Mouse (Mus musculus) midbrain, embryonic 13.5 days (tissue): ENCODE results near the gene Pear1. TPM values are rescaled to one million over a fixed set of nuclear protein-coding genes. Genes with fewer than 3 reads are reported as not detected.

Source experiments
- ATAC-seq: fragments of 200-750 bp; cut with Nextera tagmentation; 2 replicates; pipeline ENCODE4 v1.8.0; 2017; ENCODE audit warnings: mild to moderate bottlenecking, moderate TSS enrichment, moderate library complexity
- H3K27ac ChIP-seq: fragments of 300-500 bp; sonication (generic); 2 replicates; pipeline ENCODE4 v1.5.1; 2015; ENCODE audit warnings: inconsistent platforms, mild to moderate bottlenecking, moderate library complexity
- H3K27me3 ChIP-seq: fragments of 300-500 bp; sonication (generic); 2 replicates; pipeline ENCODE4 v1.6.1; 2015; ENCODE audit warnings: mild to moderate bottlenecking, inconsistent platforms
- H3K36me3 ChIP-seq: fragments of 300-500 bp; sonication (generic); 2 replicates; pipeline ENCODE4 v1.6.1; 2015; ENCODE audit warnings: mild to moderate bottlenecking, inconsistent platforms
- H3K4me1 ChIP-seq: fragments of 300-500 bp; sonication (generic); replicated peaks from 2 replicates; pipeline ENCODE4 v1.6.1; 2015; ENCODE audit warnings: inconsistent platforms
- H3K4me2 ChIP-seq: fragments of 300-500 bp; sonication (generic); replicated peaks from 2 replicates; pipeline ENCODE4 v1.6.1; 2015; ENCODE audit warnings: moderate library complexity, mild to moderate bottlenecking, inconsistent platforms
- H3K4me3 ChIP-seq: fragments of 300-500 bp; sonication (generic); replicated peaks from 2 replicates; pipeline ENCODE4 v1.5.1; 2015; ENCODE audit warnings: mild to moderate bottlenecking, inconsistent platforms
- H3K9ac ChIP-seq: fragments of 300-500 bp; sonication (generic); replicated peaks from 2 replicates; pipeline ENCODE4 v1.6.1; 2015; ENCODE audit warnings: mild to moderate bottlenecking, inconsistent platforms
- H3K9me3 ChIP-seq: fragments of 300-500 bp; sonication (generic); 2 replicates; pipeline ENCODE4 v1.6.1; 2016; ENCODE audit warnings: mild to moderate bottlenecking, inconsistent platforms
- WGBS: fragments of 180-500 bp; shearing (Covaris S2); methylation state at CpG from one replicate; pipeline ENCODE4 v1.1.7; 2015; 5-methylcytosine and 5-hydroxymethylcytosine counted together
- polyA plus RNA-seq: library from polyadenylated mRNA; unstranded; fragments of >200 nt; fragmentation: Nextera tagmentation; extraction: Ambion mirVana; gene quantifications from 2 replicates; pipeline ENCODE4 v1.2.1, GENCODE M21; 2015

The Pear1 gene
- polyA plus RNA-seq, 1 experiment from 2014 or later: 7.1 TPM

- H3K4me3 ChIP-seq: peak overlapping the region; percentile 26
- ATAC-seq: no peak
- peak overlapping the region; percentile 50 for H3K4me2 ChIP-seq
- no peaks in the 10 kb centered on the region for H3K36me3 ChIP-seq
- H3K4me1 ChIP-seq: peaks cover 9% of the 10 kb centered on the region
- H3K27ac ChIP-seq: no peak overlapping the region
- H3K9ac ChIP-seq: 0 out of 2 replicates have a peak overlapping the region, but pooled peaks have one; percentile 3
- H3K9me3 ChIP-seq: no peaks in the 10 kb centered on the region
- WGBS: 2% methylated on average over 26 of the region's 26 CpGs
- peaks cover 97% of the 10 kb centered on the region for H3K27me3 ChIP-seq
Measured at GRCm38 (mm10) chr3:87804038-87804677, 19.9 kb downstream of the Pear1 start.

GRCm38 (mm10) chr3:87801681-87802080, 22.4 kb downstream of the Pear1 start:
- Histone ChIP-seq H3K9me3 (no peaks in the 10 kb centered on the region), H3K9ac (no peak overlapping the region), H3K27ac (no peak overlapping the region), H3K27me3 (peaks cover 96% of the 10 kb centered on the region), H3K4me1 (peaks cover 22% of the 10 kb centered on the region), H3K4me3 (no peak overlapping the region), H3K4me2 (no peak overlapping the region), H3K36me3 (no peaks in the 10 kb centered on the region)
- 57% methylated on average over 5 of the region's 5 CpGs for WGBS
- no peak for ATAC-seq

GRCm38 (mm10) chr3:87796736-87797334, 27.3 kb downstream of the Pear1 start, which contains the start of gene Insrr:
Gene Insrr, plus strand, starts transcription at chr3:87796951.
- no peaks in the 10 kb centered on the region for H3K9me3 ChIP-seq
- ATAC-seq: no peak
- peak within 1 kb of the TSS; percentile 59 for H3K4me2 ChIP-seq
- H3K36me3 ChIP-seq: no peaks in the 10 kb centered on the region
- peaks cover 97% of the 10 kb centered on the region for H3K27me3 ChIP-seq
- under 1% methylated on average over 29 of the region's 29 CpGs for WGBS
- H3K4me3 ChIP-seq: peak within 1 kb of the TSS; percentile 29
- peak within 1 kb of the TSS; percentile 46 for H3K9ac ChIP-seq
- H3K27ac ChIP-seq: no peak within 1 kb of the TSS
- H3K4me1 ChIP-seq: peaks cover 35% of the 10 kb centered on the region

- Histone ChIP-seq H3K4me2 (peak overlapping the region; percentile 59), H3K27ac (no peak overlapping the region), H3K27me3 (peaks cover 99% of the 10 kb centered on the region), H3K9me3 (no peaks in the 10 kb centered on the region), H3K4me3 (peak overlapping the region; percentile 35), H3K36me3 (no peaks in the 10 kb centered on the region), H3K9ac (peak overlapping the region; percentile 54; the same call in 1 of the 2 replicates), H3K4me1 (peaks cover 35% of the 10 kb centered on the region)
- 0 out of 2 replicates have a peak, but pooled peaks have one; percentile 5 for ATAC-seq
- WGBS: 13% methylated on average over 33 of the region's 33 CpGs
Measured at GRCm38 (mm10) chr3:87795336-87796277, 28.5 kb downstream of the Pear1 start.

DNA sequence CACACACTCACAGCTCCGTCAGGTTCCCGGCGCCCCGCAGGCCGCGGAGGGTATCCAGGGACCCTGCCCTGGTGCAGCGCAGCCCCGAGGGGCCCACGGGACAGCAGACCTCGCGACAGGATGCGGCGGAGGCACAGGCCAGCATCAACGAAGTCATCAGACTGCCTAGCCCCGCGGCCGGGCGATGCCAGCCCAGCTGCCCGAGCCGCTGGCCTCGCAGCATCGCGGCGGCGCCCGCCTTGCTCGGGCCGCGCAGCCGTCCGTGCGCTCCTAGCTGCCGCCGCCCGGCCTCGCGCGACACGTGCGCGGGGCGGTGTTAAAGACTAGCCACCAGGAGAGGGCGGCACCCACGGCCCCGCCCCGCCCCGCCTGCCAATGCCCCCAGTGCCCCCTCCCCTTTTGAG, 29.2 kb downstream of the Pear1 start, which contains the start of gene Ntrk1:
Gene Ntrk1, minus strand, starts transcription at position 241 of the 404 bp plus-strand sequence.
- peak; percentile 51 for ATAC-seq
- H3K4me1 ChIP-seq: peaks cover 37% of the 10 kb centered on the region

DNA sequence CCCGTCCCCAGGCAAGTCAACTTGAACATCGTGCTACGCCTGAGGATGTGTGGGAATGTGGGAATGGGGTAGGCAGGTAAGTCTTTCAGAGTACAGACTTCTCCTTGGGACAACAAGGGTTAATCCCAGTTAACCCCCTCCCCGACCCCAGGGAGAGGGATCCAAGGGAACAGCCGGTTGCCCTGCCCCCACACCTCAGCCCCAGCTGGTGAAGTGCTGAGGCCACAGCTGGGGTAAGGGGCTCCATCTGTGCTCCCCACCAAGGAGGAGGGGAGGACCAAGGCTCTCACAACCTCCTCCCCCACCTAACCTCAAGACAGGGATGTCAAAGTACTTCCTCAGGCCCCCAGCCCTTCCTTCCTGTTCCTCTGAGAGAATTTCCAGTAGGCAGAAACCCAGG, 34.3 kb downstream of the Pear1 start:
- H3K27me3 ChIP-seq: peaks cover 44% of the 10 kb centered on the region
- no peak overlapping the region for H3K4me3 ChIP-seq
- H3K9me3 ChIP-seq: no peaks in the 10 kb centered on the region
- H3K9ac ChIP-seq: no peak overlapping the region
- no peak overlapping the region for H3K4me2 ChIP-seq
- H3K27ac ChIP-seq: no peak overlapping the region
- 34% methylated on average over 5 of the region's 5 CpGs for WGBS
- ATAC-seq: 0 out of 2 replicates have a peak, but pooled peaks have one; percentile 9
- H3K36me3 ChIP-seq: no peaks in the 10 kb centered on the region
- H3K4me1 ChIP-seq: peaks cover 21% of the 10 kb centered on the region

More for the DNA sequence above, 29.2 kb downstream of the Pear1 start, which contains the start of gene Ntrk1:
- H3K4me2 ChIP-seq: peak within 1 kb of the TSS; percentile 59
- no peaks in the 10 kb centered on the region for H3K9me3 ChIP-seq
- no peaks in the 10 kb centered on the region for H3K36me3 ChIP-seq
- peak within 1 kb of the TSS; percentile 35 for H3K4me3 ChIP-seq
- H3K27ac ChIP-seq: no peak within 1 kb of the TSS
- WGBS: under 1% methylated on average over 47 of the region's 47 CpGs
- peaks cover 94% of the 10 kb centered on the region for H3K27me3 ChIP-seq
- H3K9ac ChIP-seq: peak within 1 kb of the TSS; percentile 54; the same call in 1 of the 2 replicates

DNA sequence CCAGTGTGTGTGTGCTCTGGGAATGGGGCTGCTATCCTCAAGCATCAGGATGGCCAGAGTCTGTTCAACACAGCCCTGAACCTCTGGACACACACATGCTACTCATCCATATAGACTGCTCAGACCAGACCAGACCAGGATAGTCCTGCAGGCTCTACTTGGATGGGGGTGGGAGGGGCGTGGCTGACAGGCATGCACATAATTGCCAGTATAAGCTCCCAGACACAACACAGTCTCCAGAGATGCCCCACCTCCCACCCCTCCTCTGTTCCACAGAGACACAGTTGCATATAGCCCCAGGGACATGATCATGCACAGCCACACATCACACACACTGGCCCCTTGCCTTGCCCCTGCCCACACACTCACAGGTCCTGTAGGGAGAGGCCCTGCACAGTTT, 34.9 kb downstream of the Pear1 start:
- peak; percentile 37; the same call in 1 of the 2 replicates for ATAC-seq
- no peaks in the 10 kb centered on the region for H3K36me3 ChIP-seq
- 46% methylated on average over 1 of the region's 1 CpGs for WGBS

DNA sequence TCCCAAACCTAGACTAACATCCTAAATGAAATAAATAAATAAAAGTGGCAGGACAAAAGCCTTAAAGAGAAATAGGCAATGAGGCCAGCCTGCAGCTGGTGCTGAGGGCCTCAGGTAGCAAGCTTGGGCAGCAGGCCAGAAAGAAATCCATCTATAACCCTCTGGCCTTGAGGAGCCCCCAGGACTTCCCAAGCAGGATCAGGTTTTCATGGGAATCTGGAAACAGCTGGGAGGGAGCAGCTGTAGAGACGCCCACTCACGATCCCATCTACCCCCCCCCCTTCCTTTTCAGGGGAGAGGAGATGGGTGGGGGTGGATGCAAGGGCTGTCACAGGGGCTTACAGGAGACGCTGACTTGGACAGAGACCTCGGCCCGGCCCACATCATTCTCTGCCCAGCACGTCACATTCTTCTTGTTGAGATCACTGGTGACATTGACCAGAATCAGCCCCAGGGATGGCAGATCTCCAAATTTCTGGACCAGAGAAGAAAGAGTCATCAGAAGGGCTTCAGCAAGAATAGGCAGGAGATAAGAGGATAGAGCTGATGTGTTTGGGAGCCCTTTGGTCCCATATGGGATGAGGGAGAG, 38.4 kb downstream of the Pear1 start:
- no peak overlapping the region for H3K4me2 ChIP-seq
- no peak overlapping the region for H3K4me3 ChIP-seq
- ATAC-seq: no peak
- peaks cover 17% of the 10 kb centered on the region for H3K4me1 ChIP-seq
- H3K36me3 ChIP-seq: no peaks in the 10 kb centered on the region
- peaks cover 10% of the 10 kb centered on the region for H3K27me3 ChIP-seq
- H3K27ac ChIP-seq: no peak overlapping the region
- WGBS: 68% methylated on average over 6 of the region's 6 CpGs
- no peak overlapping the region for H3K9ac ChIP-seq
- H3K9me3 ChIP-seq: no peaks in the 10 kb centered on the region

More for the DNA sequence above, 34.9 kb downstream of the Pear1 start:
- Histone ChIP-seq H3K9me3 (no peaks in the 10 kb centered on the region), H3K9ac (no peak overlapping the region), H3K4me1 (peaks cover 17% of the 10 kb centered on the region), H3K4me2 (no peak overlapping the region), H3K4me3 (no peak overlapping the region), H3K27me3 (peaks cover 39% of the 10 kb centered on the region), H3K27ac (no peak overlapping the region)

GRCm38 (mm10) chr3:87785156-87785555, 39.0 kb downstream of the Pear1 start:
- no peak for ATAC-seq
- Histone ChIP-seq H3K4me1 (peaks cover 17% of the 10 kb centered on the region), H3K36me3 (no peaks in the 10 kb centered on the region), H3K9me3 (no peaks in the 10 kb centered on the region), H3K4me3 (no peak overlapping the region), H3K27ac (no peak overlapping the region), H3K9ac (no peak overlapping the region), H3K4me2 (no peak overlapping the region), H3K27me3 (peaks cover 7% of the 10 kb centered on the region)
- WGBS: 83% methylated on average over 5 of the region's 5 CpGs

- Histone ChIP-seq H3K9me3 (no peaks in the 10 kb centered on the region), H3K36me3 (no peaks in the 10 kb centered on the region), H3K27ac (no peak overlapping the region), H3K9ac (no peak overlapping the region), H3K4me1 (peaks cover 13% of the 10 kb centered on the region), H3K4me2 (no peak overlapping the region), H3K27me3 (peaks cover 17% of the 10 kb centered on the region), H3K4me3 (no peak overlapping the region)
- no peak for ATAC-seq
- 85% methylated on average over 25 of the region's 25 CpGs for WGBS
Measured at GRCm38 (mm10) chr3:87783282-87784023, 40.7 kb downstream of the Pear1 start.

DNA sequence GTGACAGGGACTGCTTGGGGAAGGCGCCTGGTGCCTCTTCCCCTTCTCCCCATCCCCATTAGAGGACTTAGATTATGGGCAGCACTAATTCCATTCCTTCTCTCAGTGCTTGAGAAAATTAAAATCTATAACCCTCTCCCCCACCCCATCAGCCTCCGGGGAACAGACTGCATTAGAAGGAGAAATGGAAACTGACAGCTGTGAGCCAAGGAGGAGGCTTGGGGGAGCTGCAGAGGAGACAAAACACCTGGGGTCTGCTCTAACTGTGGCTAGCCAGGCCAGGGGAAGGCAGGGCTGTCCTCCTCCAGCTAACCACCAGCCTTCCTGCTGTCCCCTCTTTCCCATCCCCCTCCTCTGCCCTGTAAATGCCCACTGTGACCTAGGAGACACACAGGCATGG, 45.0 kb downstream of the Pear1 start:
- Histone ChIP-seq H3K9me3 (no peaks in the 10 kb centered on the region), H3K4me2 (no peak overlapping the region), H3K36me3 (no peaks in the 10 kb centered on the region), H3K9ac (no peak overlapping the region), H3K27me3 (peaks cover 29% of the 10 kb centered on the region), H3K27ac (peak overlapping the region; percentile 51; the same call in 1 of the 2 replicates), H3K4me3 (no peak overlapping the region), H3K4me1 (peaks cover 35% of the 10 kb centered on the region)
- WGBS: 25% methylated on average over 2 of the region's 2 CpGs
- ATAC-seq: peak; percentile 21
